Mouse (Mus musculus): ENCODE measurements at regions not wholly inside any gene's neighbourhood (a gene's known extent, or its start where the extent isn't known, plus 50 kb on each side); places are given as distances from the start of the nearest gene placed in this dataset.

- DNase-seq: no peak
- intact Hi-C loops (cut with DNase I; ENCODE audit: low total_unique reads): no loop called here
These were observed 647.5 kb downstream of the Kcnj3 start for GRCm38 (mm10) chr2:56083226-56083625.

GRCm38 (mm10) chr2:56109531-56109930 lies 673.8 kb downstream of the Kcnj3 start:
- intact Hi-C loops (cut with DNase I; ENCODE audit: low total_unique reads): no loop called here
- no peak for DNase-seq

- no peak for DNase-seq
- intact Hi-C loops (cut with DNase I; ENCODE audit: low total_unique reads): loop anchor here (5.0 to 10.0 kb wide), 2 partner anchors 1725 to 1807 kb away; no protein-coding TSS in a partner anchor
These were observed 674.2 kb downstream of the Kcnj3 start for GRCm38 (mm10) chr2:56109975-56110374.

- no peak for DNase-seq
These were observed 678.7 kb downstream of the Kcnj3 start for GRCm38 (mm10) chr2:56114469-56114868.

GRCm38 (mm10) chr2:56119368-56119767 lies 683.6 kb downstream of the Kcnj3 start:
- intact Hi-C loops (cut with DNase I; ENCODE audit: low total_unique reads): loop anchor here (10.0 kb wide), 1 partner anchor 1715 kb away; no protein-coding TSS in a partner anchor
- no peak for DNase-seq

More at GRCm38 (mm10) chr2:56114469-56114868, 678.7 kb downstream of the Kcnj3 start:
- intact Hi-C loops (cut with DNase I; ENCODE audit: low total_unique reads): loop anchor here (5.0 to 10.0 kb wide), 2 partner anchors 1720 to 1803 kb away; no protein-coding TSS in a partner anchor

- DNase-seq: no peak
- intact Hi-C loops (cut with DNase I; ENCODE audit: low total_unique reads): no loop called here
These were observed 711.4 kb downstream of the Kcnj3 start for GRCm38 (mm10) chr2:56147107-56147615.

- intact Hi-C loops (cut with DNase I; ENCODE audit: low total_unique reads): no loop called here
- no peak for DNase-seq
These were observed 760.7 kb downstream of the Kcnj3 start for GRCm38 (mm10) chr2:56196449-56196848.

- intact Hi-C loops (cut with DNase I; ENCODE audit: low total_unique reads): no loop called here
- no peak for DNase-seq
These were observed 791.7 kb downstream of the Kcnj3 start for GRCm38 (mm10) chr2:56227476-56227875.

GRCm38 (mm10) chr2:56233042-56233441 lies 797.3 kb downstream of the Kcnj3 start:
- DNase-seq: no peak
- intact Hi-C loops (cut with DNase I; ENCODE audit: low total_unique reads): no loop called here

- no peak for DNase-seq
- intact Hi-C loops (cut with DNase I; ENCODE audit: low total_unique reads): no loop called here
These were observed 821.5 kb downstream of the Kcnj3 start for GRCm38 (mm10) chr2:56257044-56257954.

- intact Hi-C loops (cut with DNase I; ENCODE audit: low total_unique reads): no loop called here
- DNase-seq: no peak
These were observed 818.9 kb downstream of the Nr4a2 start for GRCm38 (mm10) chr2:56304920-56305319.

- intact Hi-C loops (cut with DNase I; ENCODE audit: low total_unique reads): no loop called here
- no peak for DNase-seq
These were observed 802.1 kb downstream of the Nr4a2 start for GRCm38 (mm10) chr2:56321692-56322091.

GRCm38 (mm10) chr2:56322508-56322907 lies 801.3 kb downstream of the Nr4a2 start:
- DNase-seq: no peak
- intact Hi-C loops (cut with DNase I; ENCODE audit: low total_unique reads): no loop called here

- DNase-seq: no peak
- intact Hi-C loops (cut with DNase I; ENCODE audit: low total_unique reads): no loop called here
These were observed 787.8 kb downstream of the Nr4a2 start for GRCm38 (mm10) chr2:56335974-56336373.

- no peak for DNase-seq
- intact Hi-C loops (cut with DNase I; ENCODE audit: low total_unique reads): no loop called here
These were observed 759.7 kb downstream of the Nr4a2 start for GRCm38 (mm10) chr2:56364065-56364464.

All from gastrocnemius, postnatal 14 days (tissue).